Mouse (Mus musculus): ENCODE results near the gene Gzmc. TPM values are rescaled to one million over a fixed set of nuclear protein-coding genes. Genes with fewer than 3 reads are reported as not detected.
"Not testable (repeated sequence)": the region's sequence is repeated elsewhere in the genome, so short reads cannot be mapped to it uniquely, and the experiment has no call there.

Gene Gzmc
- polyA plus RNA-seq (2016; fragmentation: Nextera tagmentation; extraction: Ambion mirVana) = not detected in 2 replicates

DNA sequence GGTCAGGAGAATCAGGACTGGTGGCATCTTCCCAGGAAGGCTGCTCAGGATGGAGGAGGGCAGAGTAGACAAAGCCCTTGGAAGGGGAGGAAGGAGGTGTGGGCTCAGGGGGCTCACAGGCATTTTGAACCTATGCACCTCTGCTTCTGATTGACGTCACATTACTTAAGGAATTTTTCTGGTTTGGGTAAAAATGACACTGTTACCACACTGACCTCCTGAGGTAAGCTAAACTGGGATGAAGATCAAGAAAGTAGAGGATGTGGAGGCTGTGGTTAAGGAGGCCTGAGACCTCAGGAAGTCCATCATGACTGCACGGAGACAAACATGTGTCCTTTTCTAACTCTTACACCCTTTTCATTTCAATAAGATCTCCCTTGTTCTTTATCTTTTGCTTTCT, at the start of gene Gzmc:
Gzmc (minus strand) TSS at position 101 of the 400 bp plus-strand sequence.
- H3K27me3 ChIP-seq = no peaks in the 10 kb centered on the region
- no peak within 1 kb of the TSS for H3K4me3 ChIP-seq
- H3K36me3 ChIP-seq = no peaks in the 10 kb centered on the region
- no peak within 1 kb of the TSS for H3K9ac ChIP-seq
- no peak within 1 kb of the TSS for H3K27ac ChIP-seq
- no peak for ATAC-seq (ENCODE audit: low FRiP score)
- no peaks in the 10 kb centered on the region for H3K9me3 ChIP-seq (replicated peaks)
- no peak within 1 kb of the TSS for H3K4me2 ChIP-seq (replicated peaks)
- 73% methylated on average over 2 of the region's 2 CpGs for WGBS
- H3K4me1 ChIP-seq = no peaks in the 10 kb centered on the region

DNA sequence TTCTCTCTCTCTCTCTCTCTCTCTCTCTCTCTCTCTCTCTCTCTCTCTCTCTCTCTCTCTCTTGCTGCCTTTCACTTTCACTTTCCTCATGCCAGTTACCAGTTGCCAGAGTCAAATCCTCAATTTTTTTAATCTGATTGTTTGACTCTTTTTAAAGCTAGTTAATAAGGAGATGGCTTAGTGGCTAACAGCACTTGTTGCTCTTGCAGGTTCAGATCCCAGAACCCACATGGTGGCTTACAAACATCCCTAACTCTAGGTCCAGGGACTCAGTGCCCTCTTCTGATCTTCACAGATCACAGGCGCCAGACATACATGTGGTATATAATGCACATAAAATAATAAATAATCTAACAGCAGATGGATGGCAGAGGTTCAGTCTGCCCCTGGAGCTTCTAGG, 49.4 kb upstream of the Gzmc start:
- Histone ChIP-seq H3K9me3 (replicated peaks) (no peaks in the 10 kb centered on the region), H3K27me3 (no peaks in the 10 kb centered on the region), H3K36me3 (no peaks in the 10 kb centered on the region), H3K27ac (no peak overlapping the region), H3K9ac (no peak overlapping the region), H3K4me2 (replicated peaks) (no peak overlapping the region), H3K4me3 (no peak overlapping the region), H3K4me1 (no peaks in the 10 kb centered on the region)
- no peak for ATAC-seq (ENCODE audit: low FRiP score)
- 86% methylated on average over 1 of the region's 1 CpGs for WGBS

DNA sequence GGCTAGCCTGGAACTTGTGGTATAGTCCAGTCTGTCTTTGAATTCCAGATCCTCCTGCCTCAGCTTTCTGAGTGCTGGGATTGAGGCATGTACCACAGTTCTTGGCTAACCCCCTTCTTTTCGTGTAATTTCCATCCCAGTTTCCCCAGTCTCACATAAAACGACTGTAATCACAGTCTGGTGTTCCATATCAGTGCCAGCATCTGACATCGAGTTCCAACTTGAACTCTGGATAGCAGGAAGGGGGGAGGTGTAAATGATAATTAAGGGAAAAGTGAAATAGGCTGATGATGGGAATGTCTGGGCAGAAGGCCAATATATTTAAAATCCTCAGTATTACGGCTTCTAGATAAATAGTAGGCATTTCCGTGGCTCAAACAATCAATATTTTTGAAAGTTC, 46.6 kb upstream of the Gzmc start:
- H3K4me2 ChIP-seq (replicated peaks) = no peak overlapping the region
- H3K4me1 ChIP-seq = no peaks in the 10 kb centered on the region
- H3K36me3 ChIP-seq = no peaks in the 10 kb centered on the region
- ATAC-seq (ENCODE audit: low FRiP score) = no peak
- no peak overlapping the region for H3K27ac ChIP-seq
- no peaks in the 10 kb centered on the region for H3K9me3 ChIP-seq (replicated peaks)
- H3K4me3 ChIP-seq = no peak overlapping the region
- H3K9ac ChIP-seq = no peak overlapping the region
- H3K27me3 ChIP-seq = no peaks in the 10 kb centered on the region
- 75% methylated on average over 5 of the region's 5 CpGs for WGBS

DNA sequence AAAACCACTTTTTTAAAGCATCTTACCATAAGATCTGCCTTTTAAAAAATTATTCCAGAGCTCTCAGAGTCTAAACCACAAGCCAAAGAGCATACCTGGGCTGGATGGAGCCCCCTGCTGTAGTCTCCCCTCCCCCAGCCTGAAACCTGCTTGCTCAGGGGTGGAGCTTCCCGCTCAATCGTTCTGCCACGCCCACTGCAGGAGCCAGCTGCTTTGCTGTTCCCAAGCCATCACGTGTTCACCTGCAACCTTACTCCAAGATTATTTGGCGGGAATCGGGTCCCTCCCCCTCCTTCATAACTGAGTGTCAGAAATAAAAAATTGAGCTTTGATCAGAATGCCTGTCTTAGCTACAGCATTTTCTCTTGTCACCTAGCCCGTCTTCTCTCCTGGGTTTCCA, 44.2 kb upstream of the Gzmc start:
- H3K4me1 ChIP-seq; H3K4me3 ChIP-seq; H3K27ac ChIP-seq; ATAC-seq (ENCODE audit: low FRiP score); H3K9ac ChIP-seq; H3K4me2 ChIP-seq (replicated peaks); H3K9me3 ChIP-seq (replicated peaks); H3K36me3 ChIP-seq; H3K27me3 ChIP-seq: not testable (repeated sequence)
- 49% methylated on average over 7 of the region's 7 CpGs for WGBS

DNA sequence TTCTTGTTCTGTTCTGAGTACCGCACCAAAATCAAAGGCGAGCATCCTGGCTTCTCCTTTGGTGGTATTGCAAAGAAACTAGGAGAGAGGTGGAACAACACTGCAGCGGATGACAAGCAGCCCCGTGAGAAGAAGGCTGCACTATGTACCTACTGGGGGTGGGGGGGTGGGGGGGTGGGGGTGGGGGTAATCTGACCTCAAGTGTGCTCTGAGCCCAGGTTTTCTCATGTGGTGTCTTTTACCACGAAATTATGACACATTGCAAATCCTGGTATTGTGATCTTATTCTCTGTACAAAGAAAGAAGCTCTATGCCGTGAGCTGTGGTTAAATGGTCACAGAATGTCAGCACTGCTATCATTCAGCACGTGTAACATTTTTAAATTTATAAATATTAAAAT, 41.6 kb upstream of the Gzmc start:
- WGBS = 83% methylated on average over 7 of the region's 7 CpGs
- not testable (repeated sequence) for H3K9ac ChIP-seq; H3K27ac ChIP-seq; H3K9me3 ChIP-seq (replicated peaks); ATAC-seq (ENCODE audit: low FRiP score); H3K4me1 ChIP-seq; H3K27me3 ChIP-seq; H3K4me2 ChIP-seq (replicated peaks); H3K4me3 ChIP-seq; H3K36me3 ChIP-seq

DNA sequence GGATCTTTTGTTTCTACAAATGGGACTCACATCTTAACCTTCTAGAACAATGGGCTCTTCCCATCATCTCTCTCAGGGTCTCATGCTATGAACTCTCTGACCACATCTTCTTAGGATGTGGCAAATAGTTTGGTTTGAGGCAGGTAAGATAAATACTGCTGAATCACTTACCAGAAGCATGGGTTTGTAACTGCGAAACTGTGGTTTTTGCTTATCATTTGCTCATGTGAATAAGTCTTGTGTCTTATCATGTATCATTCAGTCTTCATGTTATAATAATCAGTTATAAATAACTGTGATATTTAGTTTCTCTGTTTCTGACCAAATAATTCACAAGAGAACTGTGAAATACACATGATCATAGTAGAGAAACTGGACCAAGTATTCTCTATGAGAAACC, 31.7 kb upstream of the Gzmc start:
- 100% methylated on average over 1 of the region's 1 CpGs for WGBS
- no peak for ATAC-seq (ENCODE audit: low FRiP score)
- no peaks in the 10 kb centered on the region for H3K4me1 ChIP-seq
- no peak overlapping the region for H3K9ac ChIP-seq
- H3K4me3 ChIP-seq = no peak overlapping the region
- no peaks in the 10 kb centered on the region for H3K9me3 ChIP-seq (replicated peaks)
- no peaks in the 10 kb centered on the region for H3K36me3 ChIP-seq
- H3K27me3 ChIP-seq = no peaks in the 10 kb centered on the region
- no peak overlapping the region for H3K27ac ChIP-seq
- H3K4me2 ChIP-seq (replicated peaks) = no peak overlapping the region

DNA sequence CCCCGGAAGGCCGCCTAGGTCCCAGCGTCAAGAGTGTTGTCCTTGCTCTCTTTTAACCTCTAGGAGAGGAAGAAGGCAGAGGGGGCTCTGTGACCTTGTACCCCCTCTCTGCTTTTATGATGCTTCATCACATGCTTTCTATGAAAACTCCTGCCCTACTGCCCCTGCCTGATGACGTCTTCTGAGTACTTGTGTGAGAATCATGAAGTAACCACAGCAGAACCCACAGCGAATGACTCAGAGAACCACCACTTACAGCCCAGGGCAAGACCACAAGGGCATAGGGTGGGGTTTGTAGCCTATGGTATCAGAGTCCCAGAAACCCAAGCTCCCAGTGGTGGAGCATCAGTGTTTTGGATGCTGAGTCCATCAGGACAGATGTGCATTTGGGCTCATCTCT, 27.7 kb upstream of the Gzmc start, which contains the start of gene Gzmb:
Gzmb (minus strand) TSS at position 108 of the 400 bp plus-strand sequence.
- H3K9me3 ChIP-seq (replicated peaks) = no peaks in the 10 kb centered on the region
- ATAC-seq (ENCODE audit: low FRiP score) = no peak
- no peaks in the 10 kb centered on the region for H3K36me3 ChIP-seq
- H3K27ac ChIP-seq = no peak within 1 kb of the TSS
- no peaks in the 10 kb centered on the region for H3K4me1 ChIP-seq
- no peak within 1 kb of the TSS for H3K4me2 ChIP-seq (replicated peaks)
- no peaks in the 10 kb centered on the region for H3K27me3 ChIP-seq
- H3K9ac ChIP-seq = no peak within 1 kb of the TSS
- 96% methylated on average over 5 of the region's 5 CpGs for WGBS
- H3K4me3 ChIP-seq = no peak within 1 kb of the TSS

DNA sequence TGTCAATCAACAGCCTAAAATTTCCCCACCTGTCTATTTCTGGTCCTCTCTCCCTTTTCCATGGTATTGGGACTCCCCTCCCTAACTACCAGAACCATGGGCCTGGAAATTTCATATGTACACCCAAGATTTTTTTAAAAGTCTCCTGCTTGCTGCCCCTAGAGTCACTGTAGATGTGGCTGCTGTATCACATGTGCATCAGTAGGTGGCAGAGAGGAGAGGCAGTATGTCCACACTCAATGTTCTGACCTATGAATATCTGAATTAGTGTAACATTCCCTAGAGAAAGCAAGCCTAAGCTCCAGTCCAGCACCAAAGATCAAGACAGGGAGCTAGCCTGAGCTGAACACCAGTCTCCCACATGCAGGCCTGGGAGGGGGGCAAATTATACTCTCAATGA, 6.0 kb upstream of the Gzmc start:
- H3K36me3 ChIP-seq = no peaks in the 10 kb centered on the region
- H3K9ac ChIP-seq = no peak overlapping the region
- no peaks in the 10 kb centered on the region for H3K9me3 ChIP-seq (replicated peaks)
- H3K4me2 ChIP-seq (replicated peaks) = no peak overlapping the region
- H3K4me1 ChIP-seq = no peaks in the 10 kb centered on the region
- no peak overlapping the region for H3K27ac ChIP-seq
- no peak for ATAC-seq (ENCODE audit: low FRiP score)
- H3K4me3 ChIP-seq = no peak overlapping the region
- H3K27me3 ChIP-seq = no peaks in the 10 kb centered on the region

DNA sequence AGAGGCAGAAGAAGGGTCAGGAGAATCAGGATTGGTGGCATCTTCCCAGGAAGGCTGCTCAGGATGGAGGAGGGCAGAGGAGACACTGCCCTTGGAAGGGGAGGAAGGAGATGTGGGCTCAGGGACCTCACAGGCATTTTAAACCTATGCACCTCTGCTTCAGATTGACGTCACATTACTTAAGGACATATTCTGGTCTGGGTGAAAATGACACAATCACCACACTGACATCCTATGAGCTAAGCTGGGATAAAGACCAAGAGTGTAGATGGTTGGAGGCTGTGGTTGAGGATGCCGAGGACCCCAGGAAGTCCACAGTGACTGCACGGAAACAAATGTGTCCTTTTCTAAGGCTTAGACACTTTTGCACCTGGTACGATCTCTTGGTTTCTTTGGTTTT, 23.1 kb downstream of the Gzmc start, which contains the start of gene Gzmf:
Gzmf (minus strand) TSS at position 101 of the 400 bp plus-strand sequence.
- Histone ChIP-seq H3K9me3 (replicated peaks) (no peaks in the 10 kb centered on the region), H3K4me1 (no peaks in the 10 kb centered on the region), H3K9ac (no peak within 1 kb of the TSS), H3K36me3 (no peaks in the 10 kb centered on the region), H3K4me2 (replicated peaks) (no peak within 1 kb of the TSS), H3K4me3 (no peak within 1 kb of the TSS), H3K27me3 (no peaks in the 10 kb centered on the region), H3K27ac (no peak within 1 kb of the TSS)
- ATAC-seq (ENCODE audit: low FRiP score) = no peak
- WGBS = 87% methylated on average over 4 of the region's 4 CpGs

DNA sequence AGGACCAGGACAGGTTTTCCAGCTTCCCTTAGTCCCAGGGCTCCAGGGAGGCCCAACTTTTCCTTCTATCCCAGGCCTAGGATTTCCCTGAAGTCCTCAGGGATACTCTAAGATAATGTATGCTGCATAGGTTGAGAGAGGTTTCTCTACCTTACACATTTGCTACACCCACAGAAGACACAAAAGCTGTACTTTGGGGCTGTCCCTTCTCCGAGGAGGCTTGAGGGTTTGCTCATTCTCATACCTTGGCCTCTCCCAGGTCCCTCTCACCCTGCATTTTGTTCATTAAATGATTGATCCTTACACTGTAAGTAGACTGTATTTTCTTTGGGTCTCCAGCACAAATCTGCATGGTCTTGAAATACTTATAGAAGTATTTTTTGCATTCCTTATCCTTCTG, 28.8 kb downstream of the Gzmc start:
- Histone ChIP-seq H3K9ac (no peak overlapping the region), H3K36me3 (no peaks in the 10 kb centered on the region), H3K4me3 (no peak overlapping the region), H3K9me3 (replicated peaks) (no peaks in the 10 kb centered on the region), H3K27ac (no peak overlapping the region), H3K4me1 (no peaks in the 10 kb centered on the region), H3K27me3 (no peaks in the 10 kb centered on the region), H3K4me2 (replicated peaks) (no peak overlapping the region)
- WGBS = 93% methylated on average over 1 of the region's 1 CpGs
- no peak for ATAC-seq (ENCODE audit: low FRiP score)

DNA sequence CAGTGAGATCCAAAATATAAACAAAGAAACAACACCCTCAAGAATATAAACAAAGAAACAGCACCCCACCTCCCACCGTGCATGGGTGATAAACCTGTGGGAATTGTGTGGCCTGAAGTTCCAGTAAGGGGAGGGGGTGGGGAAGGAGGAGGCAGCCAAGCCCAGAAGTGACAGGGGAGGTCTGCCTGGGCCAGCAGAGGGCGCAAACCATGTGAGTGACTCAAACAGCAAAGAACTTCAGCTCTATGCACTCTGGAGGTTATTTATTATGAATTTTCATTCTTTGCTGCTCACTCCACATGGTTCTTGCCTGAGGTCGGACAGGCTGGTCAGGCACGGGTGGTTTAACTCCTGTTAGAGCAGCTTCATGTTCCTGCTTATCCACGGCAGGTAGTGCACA, 29.4 kb downstream of the Gzmc start:
- not testable (repeated sequence) for H3K4me1 ChIP-seq; ATAC-seq (ENCODE audit: low FRiP score); H3K27me3 ChIP-seq; H3K9ac ChIP-seq; H3K36me3 ChIP-seq; H3K4me2 ChIP-seq (replicated peaks); H3K9me3 ChIP-seq (replicated peaks); H3K4me3 ChIP-seq; H3K27ac ChIP-seq
- WGBS = 42% methylated on average over 5 of the region's 5 CpGs

DNA sequence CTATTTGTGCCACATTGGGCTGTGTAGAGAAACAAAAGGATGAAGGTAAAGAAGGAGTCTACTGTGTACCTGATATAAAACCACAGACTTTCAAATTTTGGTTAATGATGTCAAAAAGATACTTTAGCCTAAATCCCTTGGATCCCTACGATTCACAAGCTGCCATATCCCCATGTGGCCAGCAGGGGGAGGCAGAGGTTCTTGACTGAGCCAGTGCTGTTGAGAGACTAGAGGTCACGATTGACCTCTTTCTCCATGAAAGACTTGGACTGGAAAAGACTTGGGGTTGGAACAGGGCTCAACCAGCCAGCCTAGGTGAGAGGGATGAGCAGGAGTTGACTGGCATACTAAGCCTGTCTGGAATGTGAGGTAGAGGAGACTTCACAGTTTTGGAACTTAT, 30.5 kb downstream of the Gzmc start:
- WGBS = 14% methylated on average over 2 of the region's 2 CpGs
- Histone ChIP-seq H3K4me2 (replicated peaks) (no peak overlapping the region), H3K36me3 (no peaks in the 10 kb centered on the region), H3K27me3 (no peaks in the 10 kb centered on the region), H3K9ac (no peak overlapping the region), H3K9me3 (replicated peaks) (no peaks in the 10 kb centered on the region), H3K4me3 (no peak overlapping the region), H3K4me1 (no peaks in the 10 kb centered on the region), H3K27ac (no peak overlapping the region)
- ATAC-seq (ENCODE audit: low FRiP score) = no peak

DNA sequence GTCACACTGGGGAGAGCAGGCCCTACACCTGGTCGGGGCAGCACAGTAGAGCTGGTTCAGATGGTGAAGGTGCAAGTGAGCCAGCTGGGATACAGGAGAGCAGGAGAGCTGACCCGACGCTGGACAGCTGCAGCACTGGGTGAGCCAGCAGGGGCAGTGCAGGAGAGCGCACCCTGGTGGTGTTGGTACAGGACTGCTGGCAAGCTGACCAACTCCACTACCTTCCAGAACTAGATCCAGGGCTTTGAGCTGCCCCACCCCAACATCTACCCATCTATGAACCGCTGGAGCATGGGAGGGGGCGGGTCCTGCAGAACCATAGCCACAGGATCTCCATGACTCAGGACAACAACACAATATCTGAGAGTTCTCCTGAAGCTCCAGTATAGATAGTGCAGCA, 47.5 kb downstream of the Gzmc start:
- H3K27me3 ChIP-seq = no peaks in the 10 kb centered on the region
- no peak overlapping the region for H3K4me2 ChIP-seq (replicated peaks)
- H3K4me3 ChIP-seq = no peak overlapping the region
- H3K9me3 ChIP-seq (replicated peaks) = no peaks in the 10 kb centered on the region
- H3K4me1 ChIP-seq = no peaks in the 10 kb centered on the region
- no peaks in the 10 kb centered on the region for H3K36me3 ChIP-seq
- 61% methylated on average over 6 of the region's 6 CpGs for WGBS
- no peak overlapping the region for H3K27ac ChIP-seq
- no peak for ATAC-seq (ENCODE audit: low FRiP score)
- H3K9ac ChIP-seq = no peak overlapping the region

DNA sequence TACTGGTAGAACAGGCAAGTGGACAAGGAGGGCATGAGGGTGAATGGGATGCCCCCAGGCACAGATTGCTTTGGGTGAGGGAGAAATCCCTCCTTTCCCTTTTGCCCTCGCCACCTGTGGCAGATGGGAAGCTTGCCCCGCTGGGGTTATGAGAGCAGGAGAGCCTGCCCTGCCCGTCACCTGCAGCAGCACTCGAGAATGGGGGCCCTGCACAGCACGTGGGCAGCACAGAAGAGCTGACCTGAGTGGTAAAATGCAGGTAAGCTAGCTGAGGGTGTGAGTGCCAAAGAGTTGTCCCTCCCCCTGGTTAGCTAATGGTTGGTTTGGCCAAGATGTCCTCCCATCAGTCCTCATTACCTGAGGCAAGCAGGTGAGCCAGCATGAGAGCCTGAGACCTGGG, 47.9 kb downstream of the Gzmc start:
- Histone ChIP-seq H3K4me2 (replicated peaks) (no peak overlapping the region), H3K9ac (no peak overlapping the region), H3K27ac (no peak overlapping the region), H3K9me3 (replicated peaks) (no peaks in the 10 kb centered on the region), H3K4me1 (no peaks in the 10 kb centered on the region), H3K4me3 (no peak overlapping the region), H3K36me3 (no peaks in the 10 kb centered on the region), H3K27me3 (no peaks in the 10 kb centered on the region)
- WGBS = 82% methylated on average over 5 of the region's 5 CpGs
- no peak for ATAC-seq (ENCODE audit: low FRiP score)
